Mouse (Mus musculus) intestine, embryonic 16.5 days (tissue): ENCODE results near the gene Dennd6b. TPM values are rescaled to one million over a fixed set of nuclear protein-coding genes. Genes with fewer than 3 reads are reported as not detected.

Experiments
- ATAC-seq: fragments of 200-750 bp; cut with Nextera tagmentation; 2 replicates; pipeline ENCODE4 v1.8.0; 2017; ENCODE audit warnings: moderate TSS enrichment, moderate library complexity
- H3K27ac ChIP-seq: fragments of 300-500 bp; sonication (generic); 2 replicates; pipeline ENCODE4 v1.5.1; 2014; ENCODE audit warnings: mild to moderate bottlenecking, low read length
- H3K27me3 ChIP-seq: fragments of 300-500 bp; sonication (generic); replicated peaks from 2 replicates; pipeline ENCODE4 v1.6.1; 2014; ENCODE audit warnings: low read length, control low read depth, mixed read lengths; ENCODE audit not compliant: control insufficient read depth, insufficient read depth
- H3K36me3 ChIP-seq: fragments of 300-500 bp; sonication (generic); 2 replicates; pipeline ENCODE4 v1.6.1; 2014; ENCODE audit warnings: low read length, control low read depth; ENCODE audit not compliant: control insufficient read depth, insufficient read depth
- H3K4me1 ChIP-seq: fragments of 300-500 bp; sonication (generic); 2 replicates; pipeline ENCODE4 v1.6.1; 2014; ENCODE audit warnings: low read length, control low read depth, mixed read lengths; ENCODE audit not compliant: control insufficient read depth, insufficient read depth
- H3K4me2 ChIP-seq: fragments of 300-500 bp; sonication (generic); 2 replicates; pipeline ENCODE4 v1.6.1; 2014; ENCODE audit warnings: low read depth, low read length, control low read depth
- H3K4me3 ChIP-seq: fragments of 300-500 bp; sonication (generic); 2 replicates; pipeline ENCODE4 v1.5.1; 2014; ENCODE audit warnings: mild to moderate bottlenecking, low read length
- H3K9ac ChIP-seq: fragments of 300-500 bp; sonication (generic); 2 replicates; pipeline ENCODE4 v1.6.1; 2014; ENCODE audit warnings: low read depth, low read length
- H3K9me3 ChIP-seq: fragments of 300-500 bp; sonication (generic); 2 replicates; pipeline ENCODE4 v1.6.1; 2016; ENCODE audit warnings: low read length, control low read depth; ENCODE audit not compliant: control insufficient read depth
- WGBS: fragments of 180-500 bp; shearing (Covaris S2); extraction: QIAGEN DNeasy Blood & Tissue Kit; methylation state at CpG from one replicate; pipeline ENCODE4 v1.1.7; 2014; 5-methylcytosine and 5-hydroxymethylcytosine counted together
- polyA plus RNA-seq: library from polyadenylated mRNA; unstranded; fragments of >200 nt; fragmentation: Nextera tagmentation; extraction: Ambion mirVana; gene quantifications from 2 replicates; pipeline ENCODE4 v1.2.1, GENCODE M21; 2015

Dennd6b gene
- polyA plus RNA-seq, 1 experiment from 2014 or later: 13.0 TPM

GRCm38 (mm10) chr15:89178260-89178860 is 17.9 kb downstream of the Dennd6b start:
- Histone ChIP-seq H3K27ac (peak overlapping the region; percentile 93), H3K4me3 (peak overlapping the region; percentile 57), H3K36me3 (no peaks in the 10 kb centered on the region), H3K4me1 (peaks cover 66% of the 10 kb centered on the region), H3K4me2 (peak overlapping the region; percentile 80), H3K9ac (peak overlapping the region; percentile 89), H3K9me3 (no peaks in the 10 kb centered on the region), H3K27me3 (no peaks in the 10 kb centered on the region)
- 63% methylated on average over 7 of the region's 7 CpGs for WGBS
- ATAC-seq: no peak

GRCm38 (mm10) chr15:89177576-89178259 is 18.6 kb downstream of the Dennd6b start:
- peak overlapping the region; percentile 89 for H3K9ac ChIP-seq
- no peaks in the 10 kb centered on the region for H3K36me3 ChIP-seq
- no peaks in the 10 kb centered on the region for H3K9me3 ChIP-seq
- H3K27ac ChIP-seq: peak overlapping the region; percentile 93
- peak overlapping the region; percentile 80 for H3K4me2 ChIP-seq
- peaks cover 72% of the 10 kb centered on the region for H3K4me1 ChIP-seq
- H3K4me3 ChIP-seq: peak overlapping the region; percentile 57; the same call in 1 of the 2 replicates
- peak; percentile 39 for ATAC-seq
- WGBS: 63% methylated on average over 4 of the region's 4 CpGs
- H3K27me3 ChIP-seq: no peaks in the 10 kb centered on the region

GRCm38 (mm10) chr15:89177121-89177520 is 19.2 kb downstream of the Dennd6b start:
- H3K4me3 ChIP-seq: peak overlapping the region; percentile 10; the same call in 1 of the 2 replicates
- no peaks in the 10 kb centered on the region for H3K27me3 ChIP-seq
- no peaks in the 10 kb centered on the region for H3K9me3 ChIP-seq
- H3K4me1 ChIP-seq: peaks cover 75% of the 10 kb centered on the region
- 12% methylated on average over 5 of the region's 5 CpGs for WGBS
- H3K4me2 ChIP-seq: peak overlapping the region; percentile 80
- peak overlapping the region; percentile 57 for H3K9ac ChIP-seq
- no peaks in the 10 kb centered on the region for H3K36me3 ChIP-seq
- peak overlapping the region; percentile 93 for H3K27ac ChIP-seq
- ATAC-seq: peak; percentile 9

GRCm38 (mm10) chr15:89175411-89176155 is 20.7 kb downstream of the Dennd6b start:
- Histone ChIP-seq H3K4me3 (no peak overlapping the region), H3K27ac (peak overlapping the region; percentile 34), H3K9ac (peak overlapping the region; percentile 83; the same call in 1 of the 2 replicates), H3K4me1 (peaks cover 78% of the 10 kb centered on the region), H3K9me3 (no peaks in the 10 kb centered on the region), H3K4me2 (no peak overlapping the region), H3K36me3 (no peaks in the 10 kb centered on the region), H3K27me3 (no peaks in the 10 kb centered on the region)
- ATAC-seq: no peak
- 64% methylated on average over 13 of the region's 13 CpGs for WGBS

- H3K4me2 ChIP-seq: peak overlapping the region; percentile 99; the same call in 1 of the 2 replicates
- H3K27me3 ChIP-seq: no peaks in the 10 kb centered on the region
- WGBS: 46% methylated on average over 11 of the region's 11 CpGs
- peaks cover 85% of the 10 kb centered on the region for H3K4me1 ChIP-seq
- H3K9ac ChIP-seq: peak overlapping the region; percentile 83
- ATAC-seq: no peak
- H3K27ac ChIP-seq: peak overlapping the region; percentile 34; the same call in 1 of the 2 replicates
- no peaks in the 10 kb centered on the region for H3K9me3 ChIP-seq
- no peak overlapping the region for H3K4me3 ChIP-seq
- H3K36me3 ChIP-seq: no peaks in the 10 kb centered on the region
Measured at GRCm38 (mm10) chr15:89174889-89175339, 21.4 kb downstream of the Dennd6b start.

- H3K4me1 ChIP-seq: peaks cover 95% of the 10 kb centered on the region
- ATAC-seq: peak; percentile 51
- H3K27ac ChIP-seq: peak overlapping the region; percentile 74
- H3K4me3 ChIP-seq: peak overlapping the region; percentile 68
- peak overlapping the region; percentile 99 for H3K4me2 ChIP-seq
- no peaks in the 10 kb centered on the region for H3K9me3 ChIP-seq
- H3K27me3 ChIP-seq: no peaks in the 10 kb centered on the region
- H3K36me3 ChIP-seq: no peaks in the 10 kb centered on the region; the same call in 1 of the 2 replicates
- WGBS: 1% methylated on average over 15 of the region's 15 CpGs
- H3K9ac ChIP-seq: peak overlapping the region; percentile 83
Measured at GRCm38 (mm10) chr15:89173906-89174214, 22.4 kb downstream of the Dennd6b start.

GRCm38 (mm10) chr15:89173024-89173905 is 23.0 kb downstream of the Dennd6b start:
- ATAC-seq: peak; percentile 25
- H3K27me3 ChIP-seq: no peaks in the 10 kb centered on the region

GRCm38 (mm10) chr15:89172276-89172935 is 23.9 kb downstream of the Dennd6b start:
- H3K36me3 ChIP-seq: peaks cover 6% of the 10 kb centered on the region
- peak overlapping the region; percentile 99 for H3K4me2 ChIP-seq
- 43% methylated on average over 17 of the region's 17 CpGs for WGBS
- H3K27me3 ChIP-seq: no peaks in the 10 kb centered on the region
- H3K4me1 ChIP-seq: peaks cover 82% of the 10 kb centered on the region
- H3K9ac ChIP-seq: peak overlapping the region; percentile 83
- peak overlapping the region; percentile 68 for H3K4me3 ChIP-seq
- ATAC-seq: no peak
- no peaks in the 10 kb centered on the region for H3K9me3 ChIP-seq
- H3K27ac ChIP-seq: peak overlapping the region; percentile 74

More at GRCm38 (mm10) chr15:89173024-89173905, 23.0 kb downstream of the Dennd6b start:
- peak overlapping the region; percentile 99 for H3K4me2 ChIP-seq
- peak overlapping the region; percentile 68 for H3K4me3 ChIP-seq
- peak overlapping the region; percentile 83 for H3K9ac ChIP-seq
- peak overlapping the region; percentile 74 for H3K27ac ChIP-seq
- no peaks in the 10 kb centered on the region; the same call in 1 of the 2 replicates for H3K36me3 ChIP-seq
- peaks cover 91% of the 10 kb centered on the region for H3K4me1 ChIP-seq
- H3K9me3 ChIP-seq: no peaks in the 10 kb centered on the region
- under 1% methylated on average over 58 of the region's 65 CpGs for WGBS
